Mouse (Mus musculus) olfactory bulb, adult 2 months (tissue): Measurements from ENCODE around the gene Pecr.

Experiments used
- CTCF ChIP-seq: fragments of 200-500 bp; IDR thresholded peaks from 2 replicates; pipeline ENCODE4 v1.5.1; 2012; ENCODE audit warnings: low read depth, mild to moderate bottlenecking, low read length, moderate library complexity; ENCODE audit not compliant: insufficient read depth
- POLR2A ChIP-seq: fragments of 200-500 bp; IDR thresholded peaks from 2 replicates; pipeline ENCODE4 v1.6.1; 2012; ENCODE audit warnings: mild to moderate bottlenecking, low read depth, low read length, moderate library complexity; ENCODE audit not compliant: insufficient read depth

- TF ChIP-seq POLR2A (no peak), CTCF (no peak)
Observed at GRCm38 (mm10) chr1:72308919-72309318, 24.8 kb upstream of the Pecr start.
